Mouse (Mus musculus): ENCODE results near the gene Tardbp.

- no peak for TF ChIP-seq CTCF (conservative IDR thresholded peaks at IDR 0.05; ENCODE audit: low read length)
- TF ChIP-seq POU5F1 (IDR thresholded peaks at IDR 0.05; ENCODE audit: borderline replicate concordance, low read length): no peak
Measured at GRCm38 (mm10) chr4:148623609-148624008, 3.2 kb downstream of the Tardbp start.

All from E14TG2a.4 (cell line).